Mouse (Mus musculus): ENCODE measurements around the gene Ints13.
"Not testable (repeated sequence)": the region's sequence is repeated elsewhere in the genome, so short reads cannot be mapped to it uniquely, and the experiment has no call there.

The Ints13 gene

GRCm38 (mm10) chr6:146577310-146578109 is at the start of gene Ints13:
Gene Ints13 (minus strand): TSS chr6:146577835.
- DNase-seq (ENCODE audit: low read depth), result peak; percentile 100

- peak; percentile 76 for DNase-seq (ENCODE audit: low read depth)
These were observed 39.0 kb upstream of the Ints13 start for GRCm38 (mm10) chr6:146616670-146617069.

- DNase-seq (ENCODE audit: low read depth), result no peak
These were observed 38.3 kb upstream of the Ints13 start for GRCm38 (mm10) chr6:146615891-146616290.

GRCm38 (mm10) chr6:146614541-146614940 is 36.9 kb upstream of the Ints13 start:
- DNase-seq (ENCODE audit: low read depth), result no peak

GRCm38 (mm10) chr6:146613907-146614306 is 36.3 kb upstream of the Ints13 start:
- DNase-seq (ENCODE audit: low read depth), result no peak

- DNase-seq (ENCODE audit: low read depth), result no peak
These were observed 35.1 kb upstream of the Ints13 start for GRCm38 (mm10) chr6:146612736-146613135.

DNA sequence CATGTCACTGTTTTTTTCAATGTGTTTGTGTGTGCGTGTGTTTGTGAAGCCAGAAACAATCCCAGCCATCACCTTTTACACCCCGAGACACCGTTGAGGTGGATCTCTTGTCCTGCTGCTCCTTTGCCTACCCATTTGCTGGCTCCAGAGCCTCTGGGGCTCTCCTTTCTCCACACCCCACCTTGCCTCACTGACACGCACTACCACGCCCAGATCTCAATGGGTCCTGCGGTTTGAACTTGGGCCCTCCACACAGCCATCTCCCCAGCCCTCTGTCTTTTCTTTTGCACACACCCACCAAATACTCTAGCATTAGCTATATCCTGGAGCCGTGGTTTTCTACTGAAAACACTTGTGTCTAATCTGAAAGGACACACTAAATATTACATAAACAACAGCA is 34.3 kb upstream of the Ints13 start:
- DNase-seq (ENCODE audit: low read depth), result no peak

GRCm38 (mm10) chr6:146611385-146611784 is 33.8 kb upstream of the Ints13 start:
- DNase-seq (ENCODE audit: low read depth), result no peak

- DNase-seq (ENCODE audit: low read depth), result no peak
These were observed 26.0 kb upstream of the Ints13 start for GRCm38 (mm10) chr6:146603651-146604050.

GRCm38 (mm10) chr6:146602601-146603000 is 25.0 kb upstream of the Ints13 start:
- no peak for DNase-seq (ENCODE audit: low read depth)

DNA sequence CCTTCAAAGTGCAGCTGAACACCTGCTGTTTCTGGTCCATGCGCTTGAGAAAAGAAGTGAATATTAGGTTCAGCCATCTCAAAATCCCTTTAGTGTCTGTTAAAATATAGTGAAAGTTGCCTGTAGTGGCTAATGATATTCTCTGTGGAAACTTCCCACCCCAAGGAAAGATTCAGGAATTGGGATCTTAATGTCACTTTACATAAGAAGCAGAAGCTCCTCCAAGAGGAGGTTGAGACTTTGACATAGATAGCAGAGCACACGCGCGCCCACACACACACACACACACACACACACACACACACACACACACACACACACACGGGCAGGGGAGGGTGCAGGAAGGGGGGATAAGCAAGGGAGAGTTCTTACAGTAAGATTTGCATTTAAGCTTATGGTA is 7.5 kb upstream of the Ints13 start:
- DNase-seq (ENCODE audit: low read depth), result no peak

DNA sequence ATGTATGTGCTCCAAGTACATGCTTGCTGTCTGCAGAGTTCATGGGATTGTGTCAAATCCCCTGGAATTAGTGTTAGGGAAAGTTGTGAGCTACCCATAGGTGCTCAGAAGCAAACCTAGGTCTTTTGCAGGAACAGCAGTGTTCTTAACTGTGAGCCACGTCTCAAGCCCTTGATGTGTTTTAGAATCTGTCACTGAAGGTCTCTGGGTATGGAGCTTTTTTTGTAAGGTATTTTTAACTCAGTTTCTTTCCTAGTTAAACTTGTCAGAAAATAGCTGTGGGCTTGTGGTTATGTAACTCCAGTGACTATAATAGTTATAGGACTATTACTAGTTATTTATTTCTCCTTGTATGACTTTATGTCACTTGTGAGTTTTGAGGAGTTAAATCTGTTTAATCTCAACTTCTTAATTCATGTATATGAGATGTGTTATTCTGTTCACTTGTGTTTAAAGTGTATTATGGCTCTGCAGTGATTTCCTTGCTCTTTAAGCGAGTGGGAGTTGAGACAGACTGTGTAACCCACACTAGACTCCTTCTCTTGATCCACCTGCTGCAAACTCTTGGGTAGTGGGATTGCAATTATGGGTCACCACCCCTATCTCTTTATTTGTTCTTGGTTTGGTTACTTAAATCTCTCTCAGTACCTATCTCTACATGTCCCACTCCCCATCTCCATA is 5.9 kb upstream of the Ints13 start:
- no peak for DNase-seq (ENCODE audit: low read depth)

DNA sequence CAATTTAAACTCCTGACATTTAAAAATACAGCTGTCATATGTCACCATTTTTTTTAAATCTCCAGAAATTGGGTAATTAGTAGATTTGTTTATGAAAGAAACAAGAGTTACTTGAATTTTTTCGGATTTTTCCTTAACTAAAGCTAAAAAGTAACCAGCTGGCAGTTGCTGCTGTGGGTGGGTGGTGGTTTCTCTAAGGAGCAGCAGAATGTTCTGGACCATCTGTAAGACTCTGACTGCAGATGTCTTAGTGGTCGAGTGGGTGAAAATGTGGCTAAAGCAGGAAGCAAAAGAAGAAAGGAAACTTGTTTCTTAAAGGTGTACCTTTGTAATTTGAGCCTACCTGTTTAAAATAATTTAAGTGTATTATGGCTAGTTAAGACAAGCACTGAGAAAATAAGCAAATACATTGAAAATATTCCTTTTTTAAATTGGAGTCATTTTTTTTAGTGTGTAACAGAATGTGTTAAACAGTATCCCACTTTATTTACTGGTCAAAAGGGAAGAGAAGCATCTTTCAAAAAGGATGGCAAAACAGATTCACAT is 2.8 kb upstream of the Ints13 start:
- no peak for DNase-seq (ENCODE audit: low read depth)

- no peak for DNase-seq (ENCODE audit: low read depth)
These were observed 951 bp upstream of the Ints13 start for GRCm38 (mm10) chr6:146578586-146578985.

DNA sequence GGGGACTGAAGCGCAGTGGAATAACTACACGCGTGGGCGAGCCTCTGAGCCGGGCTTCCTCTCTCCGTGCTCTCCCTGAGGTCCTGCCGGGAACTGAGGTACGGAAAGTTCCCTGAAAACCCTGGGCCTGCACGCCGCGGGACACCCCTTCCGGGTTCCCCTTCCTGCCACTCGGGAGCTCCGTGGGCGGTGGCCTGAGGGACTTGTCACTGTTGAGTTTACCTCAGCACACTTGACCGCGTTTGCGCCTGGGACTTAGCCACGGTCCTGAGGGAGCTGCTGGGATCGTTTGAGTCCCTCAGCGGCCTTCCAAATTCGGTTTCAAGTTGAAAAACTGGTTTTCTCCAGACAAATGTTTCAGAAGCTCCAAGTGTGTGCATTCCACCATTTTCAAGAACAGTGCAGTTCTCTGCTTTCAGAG is 486 bp upstream of the Ints13 start:
- DNase-seq (ENCODE audit: low read depth), result no peak

DNA sequence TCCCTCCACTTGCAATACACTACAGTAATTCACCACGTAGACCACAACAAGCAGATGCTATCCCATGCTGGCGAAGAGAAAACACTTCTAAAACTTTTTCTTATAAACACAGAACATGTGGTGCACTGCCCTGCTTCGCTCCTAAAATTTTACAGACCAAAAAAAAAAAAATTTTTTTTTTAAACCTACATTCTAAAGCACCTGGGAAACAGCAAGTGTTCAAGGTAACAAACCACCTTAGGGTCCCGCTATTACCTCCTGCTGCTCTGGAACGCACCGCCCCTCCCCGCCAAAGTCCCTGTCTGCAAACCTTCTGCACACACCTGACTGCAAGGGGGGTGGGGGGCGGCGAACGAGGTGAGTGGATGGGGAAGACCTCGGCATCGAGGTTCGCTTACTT is 732 bp downstream of the Ints13 start, which contains the start of gene Fgfr1op2:
Gene Fgfr1op2, plus strand, starts transcription at position 301 of the 400 bp plus-strand sequence.
- DNase-seq (ENCODE audit: low read depth), result peak; percentile 11

DNA sequence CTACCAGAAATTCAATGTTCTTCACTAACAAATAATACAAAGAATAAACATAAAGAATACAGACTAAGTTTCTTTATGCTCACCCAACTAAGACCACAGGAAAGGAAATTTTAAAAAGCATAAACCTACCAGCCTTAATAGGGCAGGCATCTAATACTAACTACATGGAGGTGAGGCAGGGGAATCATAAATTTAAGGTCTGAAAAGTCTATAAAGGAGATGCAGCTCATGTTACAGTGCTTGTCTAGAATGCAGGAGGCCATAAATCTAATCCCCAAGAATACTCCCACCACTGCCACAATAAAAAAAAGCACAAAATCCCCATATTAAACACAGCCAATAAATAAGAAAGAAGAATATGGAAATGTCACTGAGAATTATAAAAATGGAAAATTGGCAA is 5.6 kb downstream of the Ints13 start:
- DNase-seq (ENCODE audit: low read depth), result no peak

GRCm38 (mm10) chr6:146562461-146562860 is 15.2 kb downstream of the Ints13 start:
- not testable (repeated sequence) for DNase-seq (ENCODE audit: low read depth)

DNA sequence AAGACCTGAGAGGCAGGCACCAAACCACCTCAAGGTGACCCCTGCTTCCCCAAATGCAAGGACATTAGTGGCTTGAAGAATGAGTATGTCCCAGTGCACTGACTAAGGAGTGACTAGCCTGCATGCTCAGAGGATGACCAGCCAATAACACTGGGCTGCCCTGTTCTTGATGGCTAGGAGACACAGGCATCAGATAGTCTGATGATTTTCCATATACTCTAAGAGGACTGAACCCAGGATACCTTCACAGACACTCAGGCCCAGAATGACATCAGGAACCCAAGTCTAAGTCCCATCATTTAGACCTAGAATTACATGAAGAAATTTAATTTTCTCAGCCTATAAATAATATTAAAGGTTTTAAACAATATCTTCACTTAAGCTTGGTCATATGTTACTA is 26.3 kb downstream of the Ints13 start:
- DNase-seq (ENCODE audit: low read depth), result no peak

DNA sequence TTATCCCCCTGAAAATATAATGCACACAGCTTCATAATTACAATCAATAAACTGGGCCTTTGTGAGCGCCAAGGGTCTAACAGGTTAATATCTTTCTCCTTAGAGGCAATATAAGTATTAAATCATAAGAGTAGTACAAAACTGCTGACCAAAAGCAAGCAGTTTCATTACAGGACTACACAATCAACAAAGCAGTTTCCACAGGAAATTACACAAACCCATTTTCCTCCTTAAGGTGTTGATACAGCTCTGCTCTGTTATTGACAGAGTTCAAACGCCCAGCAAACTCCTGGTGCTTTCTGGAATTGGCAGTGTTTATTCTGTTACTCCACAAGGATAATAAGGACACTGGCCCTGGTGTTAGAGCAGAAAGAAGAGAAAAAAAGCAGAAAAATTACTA is 27.2 kb downstream of the Ints13 start:
- no peak for DNase-seq (ENCODE audit: low read depth)

DNA sequence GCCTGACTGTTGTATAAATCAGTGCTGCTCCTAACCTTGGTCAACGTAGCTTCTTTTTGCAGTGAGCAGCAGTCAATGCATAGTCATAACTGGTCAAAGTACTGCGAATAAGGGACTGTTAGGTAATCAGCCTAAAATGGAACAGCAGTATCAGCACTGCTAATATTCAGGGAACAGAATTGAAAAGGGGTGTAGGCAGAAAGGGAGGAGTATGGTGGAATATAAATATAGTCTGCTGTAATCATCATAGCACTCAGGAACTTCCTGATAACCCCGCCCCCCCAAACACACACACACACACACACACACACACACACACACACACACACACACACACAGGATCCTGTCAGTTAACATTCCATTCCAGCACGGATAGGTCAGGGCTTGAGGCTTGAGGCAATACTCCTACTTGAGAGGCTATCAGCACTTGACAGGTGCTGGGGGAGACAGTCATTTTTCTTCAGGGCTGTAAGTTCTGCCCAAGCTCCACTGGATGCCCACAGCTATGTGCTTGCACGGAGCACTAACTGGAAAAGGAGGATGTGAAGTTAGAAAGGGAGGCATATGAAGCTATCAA is 32.3 kb downstream of the Ints13 start:
- no peak for DNase-seq (ENCODE audit: low read depth)

DNA sequence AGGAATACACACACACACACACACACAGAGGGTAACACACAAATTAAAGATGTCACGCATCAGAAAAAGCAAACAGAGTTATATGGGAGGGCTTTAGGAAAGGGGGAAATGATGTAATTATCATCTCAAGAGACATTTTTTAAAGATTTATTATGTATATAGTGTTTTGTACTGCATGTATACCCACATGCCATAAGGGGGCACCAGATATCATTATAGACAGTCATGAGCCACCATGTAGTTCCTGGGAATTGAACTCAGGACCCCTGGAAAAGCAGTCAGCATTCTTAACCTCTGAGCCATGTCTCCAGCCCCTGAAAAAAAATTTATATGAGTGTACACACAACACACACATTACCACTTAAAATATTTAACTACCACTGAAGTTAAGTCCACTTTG is 33.0 kb downstream of the Ints13 start:
- DNase-seq (ENCODE audit: low read depth), result peak; percentile 52

- no peak for DNase-seq (ENCODE audit: low read depth)
These were observed 37.2 kb downstream of the Ints13 start for GRCm38 (mm10) chr6:146540386-146540785.
